Mouse (Mus musculus): ENCODE data around the gene Nip7. TPM values are rescaled to one million over a fixed set of nuclear protein-coding genes. Genes with fewer than 3 reads are reported as not detected.

The Nip7 gene
- total RNA-seq, 1 experiment = 189 TPM

GRCm38 (mm10) chr8:107045478-107045877, 11.2 kb upstream of the Nip7 start:
- H3K27ac ChIP-seq (ENCODE audit: insufficient read depth, low read depth, low read length, poor library complexity, severe bottlenecking) = no peak overlapping the region
- in situ Hi-C loops (cut with MboI; ENCODE audit: low sequenced_read_pairs in 2 of 2, unreplicated experiment in 2 of 2) = no loop called here
- H3K4me3 ChIP-seq (ENCODE audit: insufficient read depth in 1 of 2, low read depth in 1 of 2, low read length in 2 of 2, poor library complexity in 1 of 2, severe bottlenecking in 1 of 2) = no peak overlapping the region
- no peak for DNase-seq (ENCODE audit: low read depth, low spot score)
- no peaks in the 10 kb centered on the region for H3K9me3 ChIP-seq (ENCODE audit: control insufficient read depth, insufficient read depth, low read depth, low read length)
- no peak for TF ChIP-seq MAFK (IDR thresholded peaks at IDR 0.05; ENCODE audit: insufficient read depth, low read depth, low read length)
- no peak for TF ChIP-seq CHD2 (IDR thresholded peaks at IDR 0.05; ENCODE audit: low read depth, low read length)
- TF ChIP-seq ZNF384 (IDR thresholded peaks at IDR 0.05; ENCODE audit: low read depth, low read length) = no peak
- TF ChIP-seq ZC3H11A (IDR thresholded peaks at IDR 0.05; ENCODE audit: borderline replicate concordance, low read depth, low read length) = no peak
- no peak for TF ChIP-seq HCFC1 (IDR thresholded peaks at IDR 0.05; ENCODE audit: borderline replicate concordance, insufficient read depth, low read length)
- peaks cover 34% of the 10 kb centered on the region for H3K36me3 ChIP-seq (ENCODE audit: control insufficient read depth, insufficient read depth, low read length, poor library complexity, severe bottlenecking)
- H3K4me1 ChIP-seq (ENCODE audit: control insufficient read depth in 2 of 2, insufficient read depth in 2 of 2, low read length in 2 of 2, poor library complexity in 1 of 2) = peaks cover 0 to 2% of the 10 kb centered on the region in 2 experiments; a peak in 2 of 4 replicates
- H3K9ac ChIP-seq (ENCODE audit: insufficient read depth, low read depth, low read length, poor library complexity, severe bottlenecking) = no peak overlapping the region

- H3K36me3 ChIP-seq (ENCODE audit: control insufficient read depth, insufficient read depth, low read length, poor library complexity, severe bottlenecking) = peaks cover 40% of the 10 kb centered on the region
- no peak for TF ChIP-seq MAFK (IDR thresholded peaks at IDR 0.05; ENCODE audit: insufficient read depth, low read depth, low read length)
- no peak for TF ChIP-seq ZC3H11A (IDR thresholded peaks at IDR 0.05; ENCODE audit: borderline replicate concordance, low read depth, low read length)
- no peak for TF ChIP-seq ZNF384 (IDR thresholded peaks at IDR 0.05; ENCODE audit: low read depth, low read length)
- TF ChIP-seq CHD2 (IDR thresholded peaks at IDR 0.05; ENCODE audit: low read depth, low read length) = no peak
- no peak for TF ChIP-seq HCFC1 (IDR thresholded peaks at IDR 0.05; ENCODE audit: borderline replicate concordance, insufficient read depth, low read length)
- H3K4me3 ChIP-seq (ENCODE audit: insufficient read depth in 1 of 2, low read depth in 1 of 2, low read length in 2 of 2, poor library complexity in 1 of 2, severe bottlenecking in 1 of 2) = no peak overlapping the region
- H3K9me3 ChIP-seq (ENCODE audit: control insufficient read depth, insufficient read depth, low read depth, low read length) = no peaks in the 10 kb centered on the region
- no peaks in the 10 kb centered on the region; a peak in 1 of 4 replicates for H3K4me1 ChIP-seq (ENCODE audit: control insufficient read depth in 2 of 2, insufficient read depth in 2 of 2, low read length in 2 of 2, poor library complexity in 1 of 2)
- no peak for DNase-seq (ENCODE audit: low read depth, low spot score)
- H3K9ac ChIP-seq (ENCODE audit: insufficient read depth, low read depth, low read length, poor library complexity, severe bottlenecking) = peak overlapping the region; percentile 0; the same call in 1 of the 2 replicates
- in situ Hi-C loops (cut with MboI; ENCODE audit: low sequenced_read_pairs in 2 of 2, unreplicated experiment in 2 of 2) = no loop called here
- no peak overlapping the region for H3K27ac ChIP-seq (ENCODE audit: insufficient read depth, low read depth, low read length, poor library complexity, severe bottlenecking)
These were observed 9.7 kb upstream of the Nip7 start for GRCm38 (mm10) chr8:107046976-107047375.

- in situ Hi-C loops (cut with MboI; ENCODE audit: low sequenced_read_pairs in 2 of 2, unreplicated experiment in 2 of 2) = no loop called here
- Histone ChIP-seq H3K4me1 (ENCODE audit: control insufficient read depth in 2 of 2, insufficient read depth in 2 of 2, low read length in 2 of 2, poor library complexity in 1 of 2) (no peaks in the 10 kb centered on the region; a peak in 1 of 4 replicates), H3K27ac (ENCODE audit: insufficient read depth, low read depth, low read length, poor library complexity, severe bottlenecking) (peak within 1 kb of the TSS; percentile 78), H3K9ac (ENCODE audit: insufficient read depth, low read depth, low read length, poor library complexity, severe bottlenecking) (peak within 1 kb of the TSS; percentile 90), H3K36me3 (ENCODE audit: control insufficient read depth, insufficient read depth, low read length, poor library complexity, severe bottlenecking) (peaks cover 40% of the 10 kb centered on the region), H3K4me3 (ENCODE audit: insufficient read depth in 1 of 2, low read depth in 1 of 2, low read length in 2 of 2, poor library complexity in 1 of 2, severe bottlenecking in 1 of 2) (peak within 1 kb of the TSS; percentile 79 to 87), H3K9me3 (ENCODE audit: control insufficient read depth, insufficient read depth, low read depth, low read length) (no peaks in the 10 kb centered on the region)
- TF ChIP-seq MAFK (IDR thresholded peaks at IDR 0.05; ENCODE audit: insufficient read depth, low read depth, low read length) (no peak), CHD2 (IDR thresholded peaks at IDR 0.05; ENCODE audit: low read depth, low read length) (no peak), HCFC1 (IDR thresholded peaks at IDR 0.05; ENCODE audit: borderline replicate concordance, insufficient read depth, low read length) (peak; percentile 57; the same call in 1 of the 2 replicates), ZC3H11A (IDR thresholded peaks at IDR 0.05; ENCODE audit: borderline replicate concordance, low read depth, low read length) (no peak), ZNF384 (IDR thresholded peaks at IDR 0.05; ENCODE audit: low read depth, low read length) (no peak)
- no peak for DNase-seq (ENCODE audit: low read depth, low spot score)
These were observed 8.4 kb upstream of the Nip7 start, which contains the start of gene Pdf for GRCm38 (mm10) chr8:107048061-107048941. Pdf (minus strand) TSS chr8:107048614.

GRCm38 (mm10) chr8:107049480-107049879, 7.2 kb upstream of the Nip7 start:
- in situ Hi-C loops (cut with MboI; ENCODE audit: low sequenced_read_pairs in 2 of 2, unreplicated experiment in 2 of 2) = no loop called here
- H3K36me3 ChIP-seq (ENCODE audit: control insufficient read depth, insufficient read depth, low read length, poor library complexity, severe bottlenecking) = peaks cover 37% of the 10 kb centered on the region

More at GRCm38 (mm10) chr8:107049480-107049879, 7.2 kb upstream of the Nip7 start:
- Histone ChIP-seq H3K9me3 (ENCODE audit: control insufficient read depth, insufficient read depth, low read depth, low read length) (no peaks in the 10 kb centered on the region), H3K27ac (ENCODE audit: insufficient read depth, low read depth, low read length, poor library complexity, severe bottlenecking) (no peak overlapping the region), H3K9ac (ENCODE audit: insufficient read depth, low read depth, low read length, poor library complexity, severe bottlenecking) (peak overlapping the region; percentile 26; the same call in 1 of the 2 replicates), H3K4me1 (ENCODE audit: control insufficient read depth in 2 of 2, insufficient read depth in 2 of 2, low read length in 2 of 2, poor library complexity in 1 of 2) (no peaks in the 10 kb centered on the region; a peak in 1 of 4 replicates), H3K4me3 (ENCODE audit: insufficient read depth in 1 of 2, low read depth in 1 of 2, low read length in 2 of 2, poor library complexity in 1 of 2, severe bottlenecking in 1 of 2) (peak overlapping the region; percentile 79 to 87; a peak in 1 of 4 replicates)
- TF ChIP-seq HCFC1 (IDR thresholded peaks at IDR 0.05; ENCODE audit: borderline replicate concordance, insufficient read depth, low read length) (no peak), ZNF384 (IDR thresholded peaks at IDR 0.05; ENCODE audit: low read depth, low read length) (no peak), MAFK (IDR thresholded peaks at IDR 0.05; ENCODE audit: insufficient read depth, low read depth, low read length) (no peak), ZC3H11A (IDR thresholded peaks at IDR 0.05; ENCODE audit: borderline replicate concordance, low read depth, low read length) (no peak), CHD2 (IDR thresholded peaks at IDR 0.05; ENCODE audit: low read depth, low read length) (no peak)
- no peak for DNase-seq (ENCODE audit: low read depth, low spot score)
